In the genomic region with DNA sequence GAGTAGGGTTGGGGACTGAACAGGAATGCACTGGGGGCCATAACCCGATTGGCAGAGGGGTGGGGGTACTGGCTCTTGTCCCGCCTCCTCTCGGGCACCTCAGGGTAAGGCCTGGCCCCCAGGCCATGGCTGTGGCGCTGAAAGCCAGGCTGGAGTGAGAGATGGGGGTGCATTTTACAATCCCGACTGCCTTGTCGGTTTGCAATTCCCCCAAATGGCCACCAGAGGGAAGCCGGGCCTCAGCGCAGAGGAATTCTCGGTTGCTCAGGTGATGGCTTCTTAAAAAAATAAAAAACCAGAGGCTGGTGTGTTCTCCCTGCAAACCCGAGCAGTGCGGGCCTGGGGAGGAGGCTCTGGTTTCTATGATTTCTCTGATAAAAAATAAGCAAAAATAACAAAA, we compare ENCODE assay signal across 8 mouse cellular contexts. TPM values are rescaled to one million over a fixed set of nuclear protein-coding genes. Genes with fewer than 3 reads are reported as not detected.
DNase-seq lines count a peak whose midpoint lies in the region; TF ChIP-seq lines count a peak whose summit lies in the region.

No protein-coding gene starts in this region.

- WGBS in kidney, adult 2 months, result 6% methylated on average over 11 of the region's 11 CpGs

- H3K27ac ChIP-seq in kidney, adult 2 months (ENCODE audit: insufficient read depth, low read depth, low read length), result no peak overlapping the region

- TF ChIP-seq POLR2A in kidney, adult 2 months (IDR thresholded peaks at IDR 0.05; ENCODE audit: low read depth, low read length), result no peak

- H3K27me3 ChIP-seq in kidney, adult 2 months (replicated peaks; ENCODE audit: control insufficient read depth, insufficient read depth, low read length), result no peaks in the 10 kb centered on the region

- TF ChIP-seq CTCF in kidney, adult 2 months (conservative IDR thresholded peaks at IDR 0.05; ENCODE audit: insufficient read depth, insufficient read length, low read depth, low read length), result peak; percentile 83

- H3K36me3 ChIP-seq in kidney, adult 2 months (ENCODE audit: control insufficient read depth, insufficient read depth, low read length), result no peaks in the 10 kb centered on the region

- H3K4me3 ChIP-seq in kidney, adult 2 months (ENCODE audit: insufficient read depth, low read depth, low read length), result no peak overlapping the region

- peak; percentile 43 for DNase-seq in gastrocnemius, adult 18-20 months (ENCODE audit: low spot score)
- no peak for DNase-seq in gastrocnemius, postnatal 4 days (ENCODE audit: low spot score in 2 of 2)
- DNase-seq in urinary bladder, postnatal 14 days (ENCODE audit: low spot score), result peak; percentile 52
- no peak for DNase-seq in urinary bladder, adult 2 months (ENCODE audit: low spot score)
- DNase-seq in cerebellum, postnatal 25 days, result peak; percentile 76 to 80
- DNase-seq in kidney, adult 2 months, result peak; percentile 66
- DNase-seq in lung, postnatal 4 days, result peak; percentile 53 to 64
- DNase-seq in thymus, postnatal 36 days, result peak; percentile 58 to 62

- H3K4me1 ChIP-seq in kidney, adult 2 months (ENCODE audit: control insufficient read depth, insufficient read depth, low read length), result peaks cover 5% of the 10 kb centered on the region; the same call in 1 of the 2 replicates

RNA-seq across cellular contexts. Expression of gene Cd164l2, which starts 2.6 kb away (rescaled TPM):
- not detected for total RNA-seq in gastrocnemius, adult 18-20 months (2021)
- total RNA-seq in gastrocnemius, postnatal 4 days (2021), result under 1 TPM in 1 of 2 experiments, not detected in 1; 0.74 TPM
- polyA plus RNA-seq in urinary bladder, adult 2 months (2012; rRNA removed), result 1.5 and 2.1 TPM in 2 replicates
- polyA plus RNA-seq in kidney, adult 2 months (2012; rRNA removed), result 15.3 and 17.7 TPM in 2 replicates

RNA-seq across cellular contexts. Expression of gene Gpr3, which starts 3.0 kb away (rescaled TPM):
- total RNA-seq in gastrocnemius, adult 18-20 months (2021), result not detected
- not detected for total RNA-seq in gastrocnemius, postnatal 4 days (2021)
- 0.15 and 0.36 TPM in 2 replicates for polyA plus RNA-seq in urinary bladder, adult 2 months (2012; rRNA removed)
- polyA plus RNA-seq in kidney, adult 2 months (2012; rRNA removed), result 0.39 and 0.53 TPM in 2 replicates

RNA-seq across cellular contexts. Expression of gene Map3k6, which starts 31.3 kb away (rescaled TPM):
- 10 to 100 TPM in 1 of 2 experiments, 1 to 10 TPM in 1; 8.8 to 11.4 TPM for total RNA-seq in gastrocnemius, adult 18-20 months (2021)
- 1 to 10 TPM; 2.3 to 2.6 TPM for total RNA-seq in gastrocnemius, postnatal 4 days (2021)
- polyA plus RNA-seq in urinary bladder, adult 2 months (2012; rRNA removed), result 23.8 and 24.2 TPM in 2 replicates
- 3.8 and 4.3 TPM in 2 replicates for polyA plus RNA-seq in kidney, adult 2 months (2012; rRNA removed)

RNA-seq across cellular contexts. Expression of gene Sytl1, which starts 53.5 kb away (rescaled TPM):
- under 1 TPM; 0.12 to 0.14 TPM for total RNA-seq in gastrocnemius, adult 18-20 months (2021)
- total RNA-seq in gastrocnemius, postnatal 4 days (2021), result 1 to 10 TPM; 1.0 TPM
- polyA plus RNA-seq in urinary bladder, adult 2 months (2012; rRNA removed), result 67.1 and 79.6 TPM in 2 replicates
- polyA plus RNA-seq in kidney, adult 2 months (2012; rRNA removed), result 5.9 TPM in 2 replicates

Comparison
In these comparisons a context has a peak if more than half of its experiments do, and no peak if none do; other contexts are left out.
1. DNase-seq: peak in gastrocnemius, adult 18-20 months (single experiment), urinary bladder, postnatal 14 days (single experiment), cerebellum, postnatal 25 days (2 of 2), kidney, adult 2 months (single experiment), lung, postnatal 4 days (2 of 2) and thymus, postnatal 36 days (2 of 2); none in gastrocnemius, postnatal 4 days (0 of 2) and urinary bladder, adult 2 months (single experiment).